Mouse (Mus musculus): Measurements from ENCODE around the gene Rhobtb1.

- TF ChIP-seq CTCF (IDR thresholded peaks at IDR 0.05; ENCODE audit: borderline replicate concordance, insufficient read depth, low read length) (no peak), POLR2A (IDR thresholded peaks at IDR 0.05; ENCODE audit: low read depth, low read length) (no peak)
These were observed 123.0 kb downstream of the Rhobtb1 start for GRCm38 (mm10) chr10:69274275-69274674.
